Mouse (Mus musculus) small intestine, adult 2 months (tissue): Measurements from ENCODE around the gene Ctnna3.

Source experiments
- CTCF ChIP-seq: fragments of 200-500 bp; IDR thresholded peaks from 2 replicates; pipeline ENCODE4 v1.5.1; 2012; ENCODE audit warnings: low read depth, mild to moderate bottlenecking, control low read depth, inconsistent platforms, low read length, moderate library complexity, mixed read lengths; ENCODE audit not compliant: insufficient replicate concordance, insufficient read length; ENCODE audit errors: extremely low read depth
- POLR2A ChIP-seq: fragments of 200-500 bp; IDR thresholded peaks from 2 replicates; pipeline ENCODE4 v1.6.1; 2012; ENCODE audit warnings: low read depth, mild to moderate bottlenecking, control low read depth, inconsistent platforms, low read length, moderate library complexity

- TF ChIP-seq CTCF, result no peak
- no peak for TF ChIP-seq POLR2A
Observed at GRCm38 (mm10) chr10:63689233-63689632, 259.3 kb downstream of the Ctnna3 start.
